Mouse (Mus musculus): ENCODE measurements at regions not wholly inside any gene's neighbourhood (a gene's known extent, or its start where the extent isn't known, plus 50 kb on each side); places are given as distances from the start of the nearest gene placed in this dataset.

GRCm38 (mm10) chr3:52196047-52196935 lies 71.8 kb upstream of the Foxo1 start:
- H3K9me3 ChIP-seq (ENCODE audit: control insufficient read depth, low read length) = no peaks in the 10 kb centered on the region
- WGBS = 6% methylated on average over 28 of the region's 39 CpGs
- H3K27ac ChIP-seq (replicated peaks in 1 of 2; ENCODE audit: control insufficient read depth in 1 of 2, insufficient read depth in 1 of 2, low read depth in 2 of 2, low read length in 2 of 2) = peak overlapping the region in 1 of 2 experiments; percentile 58; a peak in 2 of 4 replicates
- H3K27me3 ChIP-seq (ENCODE audit: control insufficient read depth, insufficient read depth, low read length) = no peaks in the 10 kb centered on the region
- peak overlapping the region; percentile 90 for H3K4me2 ChIP-seq (ENCODE audit: low read length)
- H3K36me3 ChIP-seq (ENCODE audit: control insufficient read depth, insufficient read depth, low read length) = no peaks in the 10 kb centered on the region
- peak overlapping the region; percentile 46 to 52 for H3K4me3 ChIP-seq (ENCODE audit: control insufficient read depth in 1 of 2, insufficient read depth in 1 of 2, low read depth in 1 of 2, low read length in 2 of 2)
- H3K4me1 ChIP-seq (ENCODE audit: control insufficient read depth in 2 of 2, insufficient read depth in 2 of 2, low read length in 2 of 2) = peaks cover 10 to 25% of the 10 kb centered on the region in 2 experiments
- H3K9ac ChIP-seq (ENCODE audit: low read length) = peak overlapping the region; percentile 84
- peak; percentile 51 for ATAC-seq (ENCODE audit: insufficient number of reproducible peaks, insufficient read depth, low FRiP score, low read depth)

DNA sequence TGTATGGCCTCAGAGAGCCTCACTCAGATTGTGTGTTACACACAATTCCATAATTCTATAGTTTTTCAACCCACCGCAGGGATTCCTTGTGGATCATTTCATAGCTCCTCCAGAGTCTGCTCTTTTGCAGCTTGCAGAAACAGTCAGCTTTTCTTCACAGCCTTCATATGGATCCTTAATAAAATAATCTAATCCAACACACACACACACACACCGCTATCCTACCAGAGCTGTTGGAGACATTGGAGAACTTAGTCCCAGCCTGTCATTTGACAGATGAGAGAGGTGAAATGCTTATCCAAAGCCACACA lies 71.2 kb upstream of the Foxo1 start:
- H3K9me3 ChIP-seq (ENCODE audit: control insufficient read depth, low read length) = no peaks in the 10 kb centered on the region
- no peaks in the 10 kb centered on the region for H3K27me3 ChIP-seq (ENCODE audit: control insufficient read depth, insufficient read depth, low read length)
- H3K27ac ChIP-seq (replicated peaks in 1 of 2; ENCODE audit: control insufficient read depth in 1 of 2, insufficient read depth in 1 of 2, low read depth in 2 of 2, low read length in 2 of 2) = peak overlapping the region in 1 of 2 experiments; percentile 19; a peak in 2 of 4 replicates
- ATAC-seq (ENCODE audit: insufficient number of reproducible peaks, insufficient read depth, low FRiP score, low read depth) = no peak
- H3K4me1 ChIP-seq (ENCODE audit: control insufficient read depth in 2 of 2, insufficient read depth in 2 of 2, low read length in 2 of 2) = peaks cover 10 to 25% of the 10 kb centered on the region in 2 experiments
- H3K36me3 ChIP-seq (ENCODE audit: control insufficient read depth, insufficient read depth, low read length) = no peaks in the 10 kb centered on the region
- WGBS = 67% methylated on average over 2 of the region's 2 CpGs
- H3K9ac ChIP-seq (ENCODE audit: low read length) = no peak overlapping the region
- peak overlapping the region; percentile 90 for H3K4me2 ChIP-seq (ENCODE audit: low read length)
- H3K4me3 ChIP-seq (ENCODE audit: control insufficient read depth in 1 of 2, insufficient read depth in 1 of 2, low read depth in 1 of 2, low read length in 2 of 2) = no peak overlapping the region

DNA sequence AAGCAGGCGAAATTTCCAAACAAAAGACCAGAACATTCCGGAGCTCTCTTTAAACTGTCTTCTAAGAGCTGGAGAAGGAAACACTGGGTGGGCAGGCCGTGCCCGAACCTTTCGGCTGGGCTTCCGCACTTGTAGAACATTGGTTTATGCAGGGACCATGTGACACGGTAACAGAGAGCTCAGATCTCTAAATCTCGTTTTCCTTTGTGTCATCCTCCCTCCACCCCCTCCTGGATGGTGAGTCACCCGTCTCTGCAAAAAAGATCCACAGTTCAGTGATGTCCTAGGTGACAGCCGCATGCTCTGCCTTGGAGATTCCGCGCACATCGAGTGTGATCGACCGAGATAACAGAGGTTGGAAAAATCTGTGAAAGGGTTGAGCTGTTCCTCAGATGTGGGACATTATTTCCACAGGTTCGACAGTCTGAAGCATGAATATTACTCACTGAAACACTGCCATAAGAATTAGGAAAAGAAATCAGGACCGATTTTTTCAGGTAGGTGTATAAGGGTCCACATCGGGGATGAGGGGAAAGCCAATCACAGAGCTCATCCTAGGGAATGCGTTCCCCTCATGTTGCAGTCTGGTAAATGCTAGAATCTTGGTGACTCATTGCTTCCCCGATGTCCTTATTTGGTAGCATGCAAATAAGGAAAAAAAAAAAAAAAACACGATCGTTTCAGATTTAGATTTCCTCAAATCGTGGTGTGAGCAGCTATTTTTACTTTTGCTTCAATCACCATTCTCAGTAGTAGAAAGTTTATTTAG lies 70.0 kb upstream of the Foxo1 start:
- Histone ChIP-seq H3K9me3 (ENCODE audit: control insufficient read depth, low read length) (no peaks in the 10 kb centered on the region), H3K9ac (ENCODE audit: low read length) (peak overlapping the region; percentile 18), H3K4me2 (ENCODE audit: low read length) (peak overlapping the region; percentile 57), H3K27me3 (ENCODE audit: control insufficient read depth, insufficient read depth, low read length) (no peaks in the 10 kb centered on the region), H3K27ac (replicated peaks in 1 of 2; ENCODE audit: control insufficient read depth in 1 of 2, insufficient read depth in 1 of 2, low read depth in 2 of 2, low read length in 2 of 2) (peak overlapping the region in 1 of 2 experiments; percentile 8; a peak in 3 of 4 replicates), H3K4me3 (ENCODE audit: control insufficient read depth in 1 of 2, insufficient read depth in 1 of 2, low read depth in 1 of 2, low read length in 2 of 2) (peak overlapping the region; percentile 21 to 29), H3K36me3 (ENCODE audit: control insufficient read depth, insufficient read depth, low read length) (no peaks in the 10 kb centered on the region), H3K4me1 (ENCODE audit: control insufficient read depth in 2 of 2, insufficient read depth in 2 of 2, low read length in 2 of 2) (peaks cover 10 to 18% of the 10 kb centered on the region in 2 experiments)
- ATAC-seq (ENCODE audit: insufficient number of reproducible peaks, insufficient read depth, low FRiP score, low read depth) = no peak
- WGBS = 51% methylated on average over 23 of the region's 23 CpGs

- WGBS = 31% methylated on average over 17 of the region's 17 CpGs
- H3K4me1 ChIP-seq (ENCODE audit: control insufficient read depth in 2 of 2, insufficient read depth in 2 of 2, low read length in 2 of 2) = peaks cover 10 to 18% of the 10 kb centered on the region in 2 experiments
- peak overlapping the region in 1 of 2 experiments; percentile 21; a peak in 2 of 4 replicates for H3K4me3 ChIP-seq (ENCODE audit: control insufficient read depth in 1 of 2, insufficient read depth in 1 of 2, low read depth in 1 of 2, low read length in 2 of 2)
- H3K36me3 ChIP-seq (ENCODE audit: control insufficient read depth, insufficient read depth, low read length) = no peaks in the 10 kb centered on the region
- no peaks in the 10 kb centered on the region for H3K9me3 ChIP-seq (ENCODE audit: control insufficient read depth, low read length)
- H3K9ac ChIP-seq (ENCODE audit: low read length) = no peak overlapping the region
- peak overlapping the region in 1 of 2 experiments; percentile 56; a peak in 2 of 4 replicates for H3K27ac ChIP-seq (replicated peaks in 1 of 2; ENCODE audit: control insufficient read depth in 1 of 2, insufficient read depth in 1 of 2, low read depth in 2 of 2, low read length in 2 of 2)
- H3K4me2 ChIP-seq (ENCODE audit: low read length) = peak overlapping the region; percentile 57
- H3K27me3 ChIP-seq (ENCODE audit: control insufficient read depth, insufficient read depth, low read length) = no peaks in the 10 kb centered on the region
- ATAC-seq (ENCODE audit: insufficient number of reproducible peaks, insufficient read depth, low FRiP score, low read depth) = no peak
Observed at GRCm38 (mm10) chr3:52198751-52199738, 69.1 kb upstream of the Foxo1 start.

GRCm38 (mm10) chr3:52200106-52200505 lies 68.0 kb upstream of the Foxo1 start:
- ATAC-seq (ENCODE audit: insufficient number of reproducible peaks, insufficient read depth, low FRiP score, low read depth) = no peak
- H3K4me1 ChIP-seq (ENCODE audit: control insufficient read depth in 2 of 2, insufficient read depth in 2 of 2, low read length in 2 of 2) = peaks cover 10 to 18% of the 10 kb centered on the region in 2 experiments
- WGBS = 52% methylated on average over 4 of the region's 4 CpGs

GRCm38 (mm10) chr3:52210556-52211302 lies 57.4 kb upstream of the Foxo1 start:
- peaks cover 4 to 5% of the 10 kb centered on the region in 2 experiments; a peak in 2 of 4 replicates for H3K4me1 ChIP-seq (ENCODE audit: control insufficient read depth in 2 of 2, insufficient read depth in 2 of 2, low read length in 2 of 2)
- H3K9me3 ChIP-seq (ENCODE audit: control insufficient read depth, low read length) = no peaks in the 10 kb centered on the region
- H3K4me3 ChIP-seq (ENCODE audit: control insufficient read depth in 1 of 2, insufficient read depth in 1 of 2, low read depth in 1 of 2, low read length in 2 of 2) = peak overlapping the region; percentile 13 to 19; a peak in 3 of 4 replicates
- no peak for ATAC-seq (ENCODE audit: insufficient number of reproducible peaks, insufficient read depth, low FRiP score, low read depth)
- peak overlapping the region; percentile 54 for H3K4me2 ChIP-seq (ENCODE audit: low read length)
- no peak overlapping the region for H3K27ac ChIP-seq (replicated peaks in 1 of 2; ENCODE audit: control insufficient read depth in 1 of 2, insufficient read depth in 1 of 2, low read depth in 2 of 2, low read length in 2 of 2)
- WGBS = 14% methylated on average over 24 of the region's 24 CpGs
- H3K27me3 ChIP-seq (ENCODE audit: control insufficient read depth, insufficient read depth, low read length) = no peaks in the 10 kb centered on the region; the same call in 1 of the 2 replicates
- H3K9ac ChIP-seq (ENCODE audit: low read length) = peak overlapping the region; percentile 31
- no peaks in the 10 kb centered on the region for H3K36me3 ChIP-seq (ENCODE audit: control insufficient read depth, insufficient read depth, low read length)

More at GRCm38 (mm10) chr3:52200106-52200505, 68.0 kb upstream of the Foxo1 start:
- Histone ChIP-seq H3K27ac (replicated peaks in 1 of 2; ENCODE audit: control insufficient read depth in 1 of 2, insufficient read depth in 1 of 2, low read depth in 2 of 2, low read length in 2 of 2) (no peak overlapping the region), H3K9ac (ENCODE audit: low read length) (no peak overlapping the region), H3K4me2 (ENCODE audit: low read length) (no peak overlapping the region), H3K27me3 (ENCODE audit: control insufficient read depth, insufficient read depth, low read length) (no peaks in the 10 kb centered on the region), H3K9me3 (ENCODE audit: control insufficient read depth, low read length) (no peaks in the 10 kb centered on the region), H3K4me3 (ENCODE audit: control insufficient read depth in 1 of 2, insufficient read depth in 1 of 2, low read depth in 1 of 2, low read length in 2 of 2) (no peak overlapping the region), H3K36me3 (ENCODE audit: control insufficient read depth, insufficient read depth, low read length) (no peaks in the 10 kb centered on the region)
